Mouse (Mus musculus) spleen, postnatal 14 days (tissue): ENCODE measurements around the gene Rab40c.
A peak's percentile ranks its signal among the peaks of the same experiment; 100 is the strongest.

Experiments
- DNase-seq, 2 experiments: peaks; one replicate each; pipeline ENCODE4 v3.0.0; 2021 to 2022; ENCODE audit warnings: low spot score in 2 of 2

The Rab40c gene

DNA sequence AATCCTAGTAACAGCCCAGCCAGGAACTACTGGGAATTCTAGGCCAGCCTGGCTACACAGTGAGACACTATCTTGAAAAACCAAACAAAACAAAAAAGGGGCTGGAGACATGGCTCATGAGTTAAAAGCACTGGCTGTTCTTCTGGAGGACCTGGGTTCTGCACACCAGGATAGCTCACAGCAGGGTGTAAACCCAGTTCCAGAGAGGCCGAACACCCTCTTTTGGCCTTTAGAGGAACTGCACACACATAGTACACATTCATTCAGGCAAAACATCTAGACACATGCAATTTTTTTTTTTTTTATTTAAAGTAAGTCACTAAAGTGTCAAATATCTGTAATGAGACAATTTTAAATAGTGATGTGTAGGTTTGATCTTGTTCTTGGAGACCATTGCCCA is 19.3 kb downstream of the Rab40c start:
- DNase-seq = no peak

DNA sequence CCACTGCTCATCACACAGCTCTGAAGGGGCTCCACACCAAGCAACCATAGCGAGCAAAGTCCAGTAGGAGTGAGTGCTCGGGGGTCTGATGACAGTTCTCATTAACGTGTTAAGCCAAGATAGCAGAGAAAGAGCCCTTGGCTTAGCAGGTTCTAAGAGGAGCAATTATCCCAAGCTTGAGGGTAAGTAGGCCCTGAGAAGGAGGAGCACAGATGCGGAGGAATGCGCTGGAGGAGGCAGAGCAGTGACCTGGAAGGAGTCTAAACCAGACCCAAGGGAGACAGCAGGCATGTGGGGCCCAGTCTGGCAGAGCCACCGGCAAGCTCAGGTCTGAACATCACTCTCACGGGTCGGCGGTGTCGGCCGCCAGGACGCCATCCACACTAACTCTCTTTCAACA is 23.6 kb downstream of the Rab40c start:
- DNase-seq = no peak

DNA sequence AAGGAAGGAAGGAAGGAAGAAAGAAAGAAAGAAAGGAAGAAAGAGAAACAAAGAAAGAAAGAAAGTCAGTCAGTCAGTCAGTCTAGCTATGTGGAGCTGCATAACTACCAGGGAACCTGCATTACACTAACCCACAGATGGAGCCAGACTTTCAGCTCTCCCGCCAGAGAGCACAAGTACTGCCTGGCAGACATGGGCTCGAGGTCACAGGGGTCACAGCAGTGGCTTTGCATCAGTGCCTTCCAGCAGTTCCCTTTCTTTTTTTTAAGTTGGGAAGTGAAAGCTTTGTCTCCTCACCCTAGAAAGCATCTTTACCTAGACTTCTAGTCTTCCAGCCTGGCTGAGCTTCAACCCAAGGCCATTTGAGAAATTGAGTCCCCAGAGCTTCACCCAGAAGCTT is 24.1 kb downstream of the Rab40c start:
- no peak for DNase-seq

DNA sequence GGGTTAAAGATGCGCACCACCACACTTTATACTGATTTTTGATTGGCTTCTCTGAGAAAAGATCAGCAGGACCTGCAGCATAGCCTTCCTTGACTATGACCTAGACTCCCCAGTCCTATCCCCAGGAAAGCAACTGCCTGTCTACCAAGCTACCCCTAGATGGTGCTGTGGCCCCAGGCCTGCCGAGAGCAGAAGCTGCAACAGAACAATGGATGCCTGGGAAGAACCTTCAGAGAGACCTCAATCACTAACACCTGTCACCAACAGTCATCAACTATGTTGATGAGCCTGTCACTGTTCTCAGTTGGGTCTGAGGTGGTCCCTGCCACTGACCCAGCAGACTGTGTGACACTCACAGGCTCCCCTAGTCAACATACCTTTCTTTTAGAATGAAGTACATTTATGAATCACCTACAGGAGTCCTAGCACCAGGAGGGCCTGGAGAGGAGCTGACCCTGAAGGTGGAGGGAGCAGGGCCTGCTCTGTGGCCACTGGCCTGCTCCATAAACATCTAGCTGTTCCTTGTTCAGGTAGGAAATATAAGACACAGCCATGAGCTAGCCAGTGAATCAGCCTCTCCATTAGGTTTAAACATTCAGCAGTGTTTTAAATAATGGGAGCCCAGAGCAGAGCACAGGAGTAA is 25.4 kb downstream of the Rab40c start:
- DNase-seq = peak; percentile 51 to 59

DNA sequence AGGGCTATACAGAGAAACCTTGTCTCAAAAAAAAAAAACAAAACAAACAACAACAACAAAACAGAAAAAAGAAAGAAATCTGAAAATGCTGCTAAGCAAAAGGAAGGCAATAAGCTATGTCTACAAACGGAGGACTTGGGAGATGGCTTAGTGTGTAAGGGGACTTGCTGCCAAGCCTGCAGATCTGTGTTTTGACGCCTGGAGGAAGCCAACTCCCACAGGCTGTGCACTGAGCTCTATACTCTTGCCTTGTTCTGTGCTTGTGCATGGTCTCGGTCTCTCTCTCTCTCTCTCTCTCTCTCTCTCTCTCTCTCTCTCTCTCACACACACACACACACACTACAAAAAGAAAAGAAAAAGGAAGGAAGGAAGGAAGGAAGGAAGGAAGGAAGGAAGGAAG is 30.7 kb downstream of the Rab40c start:
- no peak for DNase-seq

DNA sequence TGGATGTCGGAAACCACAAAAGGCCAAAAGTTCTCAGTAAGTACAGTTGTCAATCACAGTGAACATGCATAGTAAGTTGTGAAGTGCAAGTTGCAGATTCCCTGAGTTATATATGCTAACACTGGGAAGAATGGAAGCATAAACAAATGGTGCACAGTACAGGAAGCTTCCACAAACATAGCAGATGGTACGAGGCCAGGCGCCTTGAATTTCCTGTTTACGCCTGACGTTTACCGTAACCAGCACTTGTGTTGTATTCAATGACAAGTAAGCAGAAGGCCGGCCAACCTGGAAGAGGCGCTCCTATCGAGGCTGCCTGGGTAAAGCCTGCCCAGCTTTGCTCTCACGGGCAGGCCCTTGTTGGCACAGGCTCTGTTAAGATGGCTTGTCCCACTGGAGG is 32.1 kb downstream of the Rab40c start:
- DNase-seq = no peak

DNA sequence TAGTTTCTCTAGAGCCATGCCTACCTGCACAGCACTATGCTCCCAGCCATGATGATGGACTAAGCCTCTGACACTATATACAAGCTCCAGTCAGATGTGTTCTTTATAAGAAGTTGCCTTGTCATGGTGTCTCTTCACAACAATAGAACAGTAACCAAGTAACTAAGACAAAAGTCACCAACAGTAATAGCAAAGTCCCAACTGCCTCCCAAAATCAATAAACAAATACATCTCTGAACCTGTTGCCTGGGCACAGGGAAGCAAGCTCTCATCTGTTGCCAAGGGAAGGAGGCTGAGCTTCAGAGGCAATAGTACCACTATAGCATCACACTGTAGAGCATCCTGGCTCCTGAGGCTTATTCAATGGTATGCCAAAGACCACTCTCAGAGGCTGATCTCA is 32.7 kb downstream of the Rab40c start:
- no peak for DNase-seq

DNA sequence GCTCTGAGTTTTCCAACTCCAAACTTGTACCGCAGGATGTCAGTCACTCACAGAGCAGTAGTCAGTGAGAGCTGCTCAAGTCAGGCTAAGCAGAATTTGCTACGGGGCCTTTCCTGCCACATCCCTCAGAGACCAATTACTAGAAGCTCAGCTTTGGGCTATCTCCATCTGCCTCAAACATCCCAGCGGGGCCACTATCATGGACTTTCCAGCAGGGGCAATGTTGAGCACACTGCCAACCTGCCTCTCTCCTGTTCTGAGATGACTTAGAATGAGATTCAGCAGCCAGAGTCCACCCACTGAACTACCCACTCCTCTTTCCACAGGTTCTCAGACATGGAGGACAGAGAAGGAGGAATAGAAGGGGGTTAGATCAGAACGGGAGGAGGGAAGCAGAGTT is 33.9 kb downstream of the Rab40c start:
- DNase-seq = no peak

DNA sequence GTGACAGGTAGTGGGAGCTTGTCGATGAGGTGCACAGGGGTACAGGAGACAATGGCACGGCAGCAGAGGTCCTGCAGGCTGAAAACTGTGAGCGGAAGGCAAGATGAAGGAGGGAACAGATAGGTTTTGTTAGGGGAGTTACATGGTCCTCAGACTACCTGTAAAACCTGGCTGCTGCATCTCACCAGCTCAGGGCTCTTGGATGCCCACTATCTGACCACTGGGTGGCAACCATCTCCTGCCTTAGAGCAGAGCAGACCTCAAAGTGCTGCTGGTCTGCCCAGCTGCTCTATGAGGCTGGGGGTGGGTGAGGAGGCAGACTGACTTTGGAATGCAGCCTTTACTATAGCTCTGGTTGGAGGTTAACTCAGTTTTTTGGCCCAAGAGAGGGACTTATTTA is 35.7 kb downstream of the Rab40c start:
- DNase-seq = no peak

DNA sequence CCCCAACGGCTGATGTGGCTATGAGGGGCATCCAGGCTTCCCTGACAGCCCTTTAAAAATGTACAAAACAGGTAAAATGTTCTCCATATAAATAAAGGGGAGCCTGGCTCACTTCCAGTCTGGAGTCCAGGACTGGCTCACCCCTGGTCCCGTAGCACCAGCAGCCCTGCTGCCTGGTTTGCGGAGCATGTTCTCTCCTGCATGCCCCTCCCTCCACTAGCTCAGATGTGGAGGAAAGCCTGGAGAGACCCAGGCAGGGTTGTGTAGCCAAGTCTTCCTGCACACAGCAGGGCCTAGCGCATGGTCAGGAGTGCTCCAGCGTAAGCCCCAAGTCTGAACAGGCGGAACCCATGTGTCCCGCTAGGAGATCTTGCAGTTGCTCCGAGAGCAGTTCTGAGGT is 36.3 kb downstream of the Rab40c start:
- no peak for DNase-seq

DNA sequence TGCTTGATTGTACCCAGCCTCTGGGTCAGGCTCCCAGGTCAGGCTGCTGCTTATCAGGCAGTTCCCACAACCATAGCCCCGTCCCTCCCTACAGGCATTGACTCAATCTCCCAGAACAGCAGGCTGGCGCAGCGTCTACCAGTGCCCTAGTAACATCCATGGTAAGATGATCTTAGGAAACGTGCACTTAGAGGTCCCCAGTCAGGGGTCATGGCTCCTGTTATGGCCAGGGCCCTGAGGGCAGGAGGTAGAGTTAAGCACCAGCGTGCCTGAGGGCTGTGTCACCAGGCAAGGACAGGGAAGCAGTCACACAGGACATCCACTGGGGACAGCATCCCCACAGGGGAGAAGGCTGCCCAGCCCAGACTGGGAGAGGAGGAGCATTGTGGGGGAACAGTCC is 37.2 kb downstream of the Rab40c start:
- no peak for DNase-seq

DNA sequence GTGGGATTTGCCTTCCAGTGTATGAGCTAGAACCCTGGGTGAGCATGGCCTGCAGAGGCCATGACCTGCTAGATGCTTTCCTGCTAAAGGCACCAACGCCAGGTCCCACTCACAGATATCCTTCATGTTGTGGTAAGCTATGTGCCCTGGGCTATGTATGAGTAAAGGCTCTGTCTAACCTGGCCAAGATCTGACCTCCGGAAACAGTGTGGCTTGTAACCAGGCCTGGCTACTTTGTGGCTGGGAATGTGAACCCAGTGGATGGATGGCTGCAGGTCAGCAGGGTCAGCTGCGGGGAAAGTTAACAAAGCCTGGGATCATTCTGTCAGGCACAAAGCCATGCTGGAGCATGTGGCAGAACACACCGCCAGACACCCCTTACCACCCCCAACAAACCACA is 37.8 kb downstream of the Rab40c start:
- no peak for DNase-seq

DNA sequence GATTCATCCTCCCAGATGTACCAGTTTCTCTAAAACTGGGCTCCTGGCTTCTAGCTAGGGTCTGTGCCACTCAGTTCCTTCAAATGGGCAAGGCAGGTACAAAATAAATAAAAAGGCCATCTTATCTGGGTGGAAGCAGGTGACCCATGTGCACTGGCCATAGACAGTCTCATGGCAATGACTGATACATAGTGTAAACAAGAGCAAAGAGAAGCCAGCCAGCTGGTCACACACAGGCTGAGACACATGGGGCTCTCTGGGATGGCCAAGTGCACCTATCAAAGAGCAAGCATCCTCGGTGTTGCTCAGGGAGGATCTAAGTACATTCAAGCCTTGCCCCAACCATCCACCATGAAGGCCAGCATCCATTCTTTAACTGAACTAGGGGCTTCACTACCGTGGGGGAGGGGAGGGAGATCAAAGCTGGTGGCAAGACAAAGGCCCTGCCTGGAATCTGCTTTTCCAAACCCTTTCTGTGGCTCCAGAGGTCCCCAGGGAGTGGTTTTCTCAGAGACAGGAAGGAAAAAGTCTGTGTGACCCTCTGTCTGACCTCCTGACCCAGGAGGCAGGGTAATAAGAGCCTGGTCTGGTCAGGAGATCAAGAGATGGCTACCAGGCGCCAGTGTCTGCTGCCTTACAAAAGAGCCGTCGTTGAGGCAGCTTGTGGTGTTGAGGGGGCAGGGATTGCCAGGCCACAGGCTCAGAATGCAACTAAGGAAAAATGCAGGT is 38.5 kb downstream of the Rab40c start:
- no peak for DNase-seq

DNA sequence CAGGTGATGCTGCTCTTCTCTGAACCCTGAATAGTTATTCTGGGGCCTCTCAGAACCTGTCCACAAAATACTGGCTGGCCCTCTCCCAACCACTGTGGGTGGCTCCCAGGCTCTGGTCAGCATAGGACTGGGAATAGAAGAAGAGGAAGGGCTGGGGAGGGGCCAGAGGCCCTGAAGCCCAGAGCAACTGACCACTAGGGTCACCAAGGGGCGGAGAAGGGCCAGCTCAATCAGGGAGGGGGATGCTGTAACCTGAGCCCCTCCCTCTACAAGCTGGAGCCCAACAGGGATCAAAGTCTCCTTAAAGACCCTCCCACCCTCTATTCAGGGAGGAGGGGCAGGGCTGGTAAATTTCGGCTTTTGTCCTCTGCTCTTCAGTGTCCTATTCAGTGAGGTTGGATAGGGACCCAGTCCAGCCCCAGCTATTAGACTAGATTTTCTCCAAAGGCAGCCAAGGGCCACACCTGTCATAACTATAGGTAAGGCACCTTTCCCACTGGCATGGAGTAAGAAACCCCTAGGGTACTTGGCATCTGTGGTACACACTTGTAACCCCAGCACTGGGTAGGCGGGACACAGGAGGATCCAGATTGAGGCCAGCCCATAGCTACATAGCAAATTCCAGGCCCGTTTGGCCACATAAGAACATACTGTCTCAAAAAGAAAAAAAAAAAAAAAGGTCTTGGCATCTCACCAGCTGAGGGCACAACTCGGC is 39.2 kb downstream of the Rab40c start, which contains the start of gene Wfikkn1:
TSS of gene Wfikkn1 (minus strand) at position 663 of the 715 bp plus-strand sequence.
- no peak for DNase-seq

DNA sequence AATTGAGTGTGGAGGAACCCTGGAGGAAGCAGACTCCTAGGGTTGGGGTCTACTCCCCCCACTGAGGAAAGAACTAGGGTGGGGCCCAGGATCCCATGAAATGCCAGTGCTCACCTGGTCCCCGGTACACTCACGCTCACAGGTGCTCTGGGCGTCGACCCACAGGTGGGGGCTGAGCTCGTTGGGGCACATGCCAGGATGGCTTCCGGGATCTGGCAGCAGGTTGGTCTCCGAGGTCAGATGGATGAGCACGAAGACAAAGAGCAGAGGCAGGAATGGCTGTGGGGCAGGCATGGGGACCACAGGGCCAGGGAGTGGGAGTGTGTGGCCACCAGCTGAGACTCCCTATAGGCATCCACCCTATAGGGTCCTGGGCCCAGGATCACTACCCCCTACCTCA is 39.8 kb downstream of the Rab40c start:
- no peak for DNase-seq

DNA sequence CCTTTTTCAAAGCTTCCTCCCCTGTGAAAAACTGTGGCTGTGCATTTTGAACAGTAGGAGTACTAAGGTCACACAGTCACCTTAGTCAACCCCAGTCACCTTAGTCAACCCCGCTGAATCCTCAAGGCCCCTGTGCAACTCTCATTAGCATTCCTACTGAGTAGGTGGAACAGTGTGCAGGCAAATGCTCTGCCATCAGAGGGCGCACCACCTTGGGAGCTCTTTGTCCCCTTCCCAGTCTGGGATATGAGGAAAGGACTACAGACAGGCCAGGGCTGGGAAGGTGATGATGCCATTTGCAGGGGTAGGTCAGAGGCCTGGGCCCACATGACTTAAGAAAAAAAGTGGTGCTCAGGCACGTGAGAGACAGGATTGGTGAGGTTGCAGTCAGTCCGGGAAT is 40.3 kb downstream of the Rab40c start:
- DNase-seq = no peak

DNA sequence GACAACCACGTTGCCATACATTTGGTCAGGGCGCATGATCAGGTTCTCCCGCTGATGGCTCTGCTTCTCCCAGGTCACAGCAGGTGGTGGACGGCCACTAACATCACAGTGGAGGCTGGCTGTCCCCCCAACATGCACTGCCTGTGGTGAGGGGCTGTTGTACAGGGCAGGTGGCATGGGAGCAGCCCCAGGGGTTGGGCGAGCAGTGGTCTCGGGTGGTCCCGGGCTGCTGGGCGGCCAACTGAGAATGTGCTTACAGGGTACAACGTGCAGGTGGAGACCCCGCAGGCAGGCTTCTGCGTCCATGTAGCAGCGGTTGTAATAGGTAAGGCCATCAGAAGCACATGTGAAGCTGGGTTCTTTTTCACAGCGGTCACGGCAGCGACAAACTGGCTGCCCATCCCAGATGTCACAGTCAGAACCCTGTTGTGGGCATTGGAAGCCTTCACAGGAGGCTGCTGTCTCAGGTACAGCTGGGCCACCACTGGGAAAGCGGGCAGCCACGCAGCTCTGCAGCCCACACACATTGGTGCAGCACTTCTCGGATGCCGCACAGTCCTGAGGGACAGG is 40.8 kb downstream of the Rab40c start:
- no peak for DNase-seq

DNA sequence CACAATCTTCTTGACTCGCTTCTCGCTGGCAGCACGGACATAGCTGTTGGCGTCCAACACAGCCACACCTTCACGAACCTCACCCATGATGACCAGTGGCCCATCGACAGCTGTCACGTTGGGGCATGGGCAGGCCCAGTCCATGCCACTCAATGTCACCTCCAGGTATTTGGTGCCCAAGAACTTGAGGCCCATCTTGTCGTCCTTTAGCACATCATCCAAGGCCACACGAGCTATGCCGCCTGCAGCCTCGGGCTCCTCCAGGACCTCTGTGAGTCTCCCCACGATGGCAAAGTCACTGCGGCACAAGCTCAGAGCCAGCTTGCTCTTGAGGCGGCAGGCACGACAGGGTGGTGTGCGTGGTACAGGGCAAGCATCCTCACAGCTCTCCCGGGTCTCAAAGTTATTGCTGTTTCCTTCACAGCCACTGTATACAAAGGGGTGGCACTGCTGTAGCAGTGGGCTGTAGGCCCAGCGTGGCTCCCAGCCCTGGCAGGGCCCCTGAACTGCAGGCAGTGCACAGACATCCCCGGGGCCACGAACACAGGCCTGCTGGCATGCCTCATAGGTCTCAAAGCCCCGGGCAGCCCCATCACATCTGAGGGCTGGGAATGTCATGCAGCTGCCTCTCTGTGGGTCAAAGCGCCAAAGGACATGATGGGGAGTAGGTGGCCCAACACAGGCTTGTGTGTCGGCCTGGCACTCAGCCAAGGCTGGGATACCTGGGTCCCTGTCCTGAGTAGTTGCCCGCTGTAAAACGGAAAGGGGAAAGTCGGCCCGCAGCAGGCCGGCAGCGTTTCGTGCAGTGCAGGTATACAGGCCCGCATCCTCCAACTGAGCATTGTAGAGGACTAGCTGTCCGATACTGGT is 41.6 kb downstream of the Rab40c start:
- no peak for DNase-seq

DNA sequence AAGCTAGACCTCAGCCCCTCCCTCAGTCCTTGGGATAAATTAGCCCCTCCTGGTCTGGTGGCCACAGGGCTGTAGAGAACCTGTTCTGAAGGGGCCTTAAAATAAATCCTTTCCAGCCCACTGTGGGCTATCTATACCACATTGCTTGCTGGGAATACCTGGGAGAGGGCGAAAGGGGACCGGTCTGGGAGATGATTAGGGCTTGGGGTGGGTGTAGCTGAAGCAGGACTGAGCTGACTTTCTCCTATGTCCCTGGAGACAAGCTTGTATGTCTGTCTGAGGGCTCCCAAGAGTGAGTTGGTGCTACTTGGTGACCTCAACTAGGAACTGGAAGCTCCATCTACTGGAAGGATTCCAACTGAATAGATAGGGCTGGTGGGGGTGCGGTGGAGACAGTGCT is 42.5 kb downstream of the Rab40c start:
- no peak for DNase-seq

DNA sequence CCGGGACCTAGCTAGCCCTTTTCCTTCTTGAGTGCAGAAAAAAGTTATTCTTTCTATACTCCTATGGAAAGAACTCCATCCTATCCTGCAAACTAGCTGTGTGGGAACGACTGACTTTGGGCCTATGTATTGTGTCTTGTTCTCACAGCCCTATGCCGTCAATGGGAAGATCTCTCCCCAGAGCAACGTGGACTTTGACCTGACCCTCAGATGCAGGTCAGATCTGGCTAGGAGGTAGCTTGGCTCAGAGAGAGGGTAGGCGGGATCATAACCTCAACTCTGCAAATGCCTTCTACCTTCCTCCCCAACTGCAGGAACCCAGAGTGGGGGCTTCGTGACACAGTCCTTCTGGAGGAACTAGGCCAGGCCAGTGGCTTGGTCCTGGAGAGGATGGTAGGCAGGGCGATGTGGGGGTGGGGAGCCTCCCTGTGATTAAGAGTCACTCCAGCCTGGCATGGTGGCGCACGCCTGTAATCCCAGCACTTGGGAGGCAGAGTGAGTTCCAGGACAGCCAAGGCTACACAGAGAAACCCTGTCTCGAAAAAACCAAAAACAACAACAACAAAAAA is 43.1 kb downstream of the Rab40c start:
- no peak for DNase-seq
